Mouse (Mus musculus): ENCODE data around the gene Olfr857. TPM values are rescaled to one million over a fixed set of nuclear protein-coding genes. Genes with fewer than 3 reads are reported as not detected.
"Not testable (repeated sequence)": the region's sequence is repeated elsewhere in the genome, so short reads cannot be mapped to it uniquely, and the experiment has no call there.

Gene Olfr857
- not detected in 2 replicates for polyA plus RNA-seq (2014; fragmentation: Nextera tagmentation; extraction: Ambion mirVana)

- H3K36me3 ChIP-seq (ENCODE audit: control insufficient read depth, insufficient read depth, low read length) = no peaks in the 10 kb centered on the region
- H3K27ac ChIP-seq (ENCODE audit: low read depth, low read length) = no peak within 1 kb of the TSS
- H3K4me1 ChIP-seq (replicated peaks; ENCODE audit: control insufficient read depth, insufficient read depth, low read length) = no peaks in the 10 kb centered on the region
- no peak for DNase-seq (ENCODE audit: low spot score)
- no peak within 1 kb of the TSS for H3K9ac ChIP-seq (ENCODE audit: low read length)
- no peak for ATAC-seq (replicated peaks; ENCODE audit: low FRiP score)
- 88% methylated on average over 1 of the region's 1 CpGs for WGBS
- H3K4me3 ChIP-seq (ENCODE audit: low read depth, low read length) = no peak within 1 kb of the TSS
- H3K4me2 ChIP-seq (ENCODE audit: low read depth, low read length, severe bottlenecking) = no peak within 1 kb of the TSS
- H3K27me3 ChIP-seq (ENCODE audit: control insufficient read depth, insufficient read depth, low read length) = no peaks in the 10 kb centered on the region
- H3K9me3 ChIP-seq (ENCODE audit: control insufficient read depth, low read length) = no peaks in the 10 kb centered on the region
Observed at GRCm38 (mm10) chr9:19709133-19709532, at the start of gene Olfr857. Gene Olfr857 (plus strand): TSS chr9:19709433.

- WGBS = 84% methylated on average over 6 of the region's 6 CpGs
- Histone ChIP-seq H3K9ac (ENCODE audit: low read length) (no peak overlapping the region), H3K4me1 (replicated peaks; ENCODE audit: control insufficient read depth, insufficient read depth, low read length) (no peaks in the 10 kb centered on the region), H3K36me3 (ENCODE audit: control insufficient read depth, insufficient read depth, low read length) (no peaks in the 10 kb centered on the region), H3K4me2 (ENCODE audit: low read depth, low read length, severe bottlenecking) (no peak overlapping the region), H3K9me3 (ENCODE audit: control insufficient read depth, low read length) (no peaks in the 10 kb centered on the region), H3K4me3 (ENCODE audit: low read depth, low read length) (no peak overlapping the region), H3K27me3 (ENCODE audit: control insufficient read depth, insufficient read depth, low read length) (no peaks in the 10 kb centered on the region), H3K27ac (ENCODE audit: low read depth, low read length) (no peak overlapping the region)
- ATAC-seq (replicated peaks; ENCODE audit: low FRiP score) (no peak), DNase-seq (ENCODE audit: low spot score) (no peak)
Observed at GRCm38 (mm10) chr9:19690281-19690680, 19.0 kb upstream of the Olfr857 start.

DNA sequence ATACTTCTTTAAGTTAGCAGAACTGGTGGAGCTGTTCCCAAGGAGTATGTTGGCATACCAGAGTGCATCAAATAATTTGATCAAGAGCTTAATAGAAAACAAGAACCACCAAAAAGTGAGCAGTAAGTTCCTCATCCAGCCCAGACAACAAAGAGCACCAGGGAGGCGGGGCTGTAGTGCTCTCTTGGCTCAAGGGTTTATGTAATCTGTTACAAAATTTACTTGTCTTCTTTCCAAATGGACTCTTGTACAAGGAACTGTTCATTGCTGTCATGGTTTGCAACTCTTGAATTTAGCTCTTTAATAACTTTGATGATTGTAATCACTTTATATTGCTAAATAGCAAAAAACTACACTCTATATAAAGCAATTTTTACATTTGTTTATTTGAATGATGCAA is 17.8 kb upstream of the Olfr857 start:
- no peaks in the 10 kb centered on the region for H3K4me1 ChIP-seq (replicated peaks; ENCODE audit: control insufficient read depth, insufficient read depth, low read length)
- no peak overlapping the region for H3K27ac ChIP-seq (ENCODE audit: low read depth, low read length)
- 87% methylated on average over 1 of the region's 1 CpGs for WGBS
- no peak overlapping the region for H3K4me3 ChIP-seq (ENCODE audit: low read depth, low read length)
- H3K27me3 ChIP-seq (ENCODE audit: control insufficient read depth, insufficient read depth, low read length) = no peaks in the 10 kb centered on the region
- H3K9ac ChIP-seq (ENCODE audit: low read length) = no peak overlapping the region
- H3K9me3 ChIP-seq (ENCODE audit: control insufficient read depth, low read length) = no peaks in the 10 kb centered on the region
- H3K4me2 ChIP-seq (ENCODE audit: low read depth, low read length, severe bottlenecking) = no peak overlapping the region
- DNase-seq (ENCODE audit: low spot score) = no peak
- ATAC-seq (replicated peaks; ENCODE audit: low FRiP score) = no peak
- H3K36me3 ChIP-seq (ENCODE audit: control insufficient read depth, insufficient read depth, low read length) = no peaks in the 10 kb centered on the region

- no peaks in the 10 kb centered on the region for H3K4me1 ChIP-seq (replicated peaks; ENCODE audit: control insufficient read depth, insufficient read depth, low read length)
- H3K36me3 ChIP-seq (ENCODE audit: control insufficient read depth, insufficient read depth, low read length) = no peaks in the 10 kb centered on the region
- no peak overlapping the region for H3K4me2 ChIP-seq (ENCODE audit: low read depth, low read length, severe bottlenecking)
- no peak for ATAC-seq (replicated peaks; ENCODE audit: low FRiP score)
- H3K9ac ChIP-seq (ENCODE audit: low read length) = no peak overlapping the region
- H3K27ac ChIP-seq (ENCODE audit: low read depth, low read length) = no peak overlapping the region
- DNase-seq (ENCODE audit: low spot score) = no peak
- H3K9me3 ChIP-seq (ENCODE audit: control insufficient read depth, low read length) = no peaks in the 10 kb centered on the region
- 78% methylated on average over 2 of the region's 2 CpGs for WGBS
- H3K4me3 ChIP-seq (ENCODE audit: low read depth, low read length) = no peak overlapping the region
- H3K27me3 ChIP-seq (ENCODE audit: control insufficient read depth, insufficient read depth, low read length) = no peaks in the 10 kb centered on the region
Observed at GRCm38 (mm10) chr9:19692430-19692829, 16.8 kb upstream of the Olfr857 start.

DNA sequence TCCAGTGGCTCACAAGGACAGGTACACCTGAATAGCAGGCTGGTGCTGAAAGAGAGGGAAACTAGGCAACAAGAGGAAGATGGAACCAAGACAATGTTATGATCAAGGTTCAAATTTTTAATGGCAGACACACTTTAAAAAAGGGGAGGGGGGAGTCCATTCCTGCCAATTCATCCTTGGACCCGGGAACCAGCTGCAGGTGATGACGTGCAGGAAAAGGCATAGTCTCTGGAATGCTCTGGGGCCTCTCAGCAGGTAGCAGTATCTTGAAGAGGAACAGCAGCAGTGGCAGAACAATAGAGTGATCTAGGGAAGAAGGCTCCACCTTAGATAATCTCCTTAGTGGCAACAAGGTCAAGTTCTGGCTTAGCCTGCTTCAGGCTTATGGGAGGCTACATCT is 14.9 kb upstream of the Olfr857 start:
- not testable (repeated sequence) for H3K4me3 ChIP-seq (ENCODE audit: low read depth, low read length); H3K9ac ChIP-seq (ENCODE audit: low read length); H3K36me3 ChIP-seq (ENCODE audit: control insufficient read depth, insufficient read depth, low read length); DNase-seq (ENCODE audit: low spot score); H3K9me3 ChIP-seq (ENCODE audit: control insufficient read depth, low read length); H3K27ac ChIP-seq (ENCODE audit: low read depth, low read length); ATAC-seq (replicated peaks; ENCODE audit: low FRiP score); H3K4me1 ChIP-seq (replicated peaks; ENCODE audit: control insufficient read depth, insufficient read depth, low read length); H3K27me3 ChIP-seq (ENCODE audit: control insufficient read depth, insufficient read depth, low read length); H3K4me2 ChIP-seq (ENCODE audit: low read depth, low read length, severe bottlenecking)
- 43% methylated on average over 2 of the region's 2 CpGs for WGBS

DNA sequence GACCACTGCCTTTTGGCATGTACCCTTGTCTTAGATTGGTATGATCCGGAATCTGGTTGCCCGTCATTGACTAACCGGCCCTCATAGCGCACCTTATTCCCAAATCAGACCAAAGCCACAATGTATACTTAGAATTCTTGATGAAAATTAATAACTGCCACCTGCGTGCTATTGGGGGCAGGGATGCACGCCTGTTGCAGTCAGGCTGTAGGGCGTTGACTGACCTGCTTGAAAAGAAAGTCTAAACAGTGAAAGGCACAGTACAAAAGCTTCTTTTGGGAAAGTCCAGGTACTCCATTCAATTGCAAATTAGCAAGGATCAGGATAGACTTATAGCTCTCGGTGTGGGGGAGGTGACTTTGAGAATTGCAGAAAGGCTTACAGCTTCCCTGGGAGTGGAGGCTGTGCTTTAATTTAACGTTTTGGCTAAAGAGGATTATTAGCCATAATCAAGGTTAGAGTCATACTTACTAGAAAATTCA is 14.3 kb upstream of the Olfr857 start:
- not testable (repeated sequence) for H3K4me1 ChIP-seq (replicated peaks; ENCODE audit: control insufficient read depth, insufficient read depth, low read length); H3K9ac ChIP-seq (ENCODE audit: low read length); H3K36me3 ChIP-seq (ENCODE audit: control insufficient read depth, insufficient read depth, low read length); H3K4me2 ChIP-seq (ENCODE audit: low read depth, low read length, severe bottlenecking); ATAC-seq (replicated peaks; ENCODE audit: low FRiP score); H3K9me3 ChIP-seq (ENCODE audit: control insufficient read depth, low read length); H3K27ac ChIP-seq (ENCODE audit: low read depth, low read length); DNase-seq (ENCODE audit: low spot score); H3K27me3 ChIP-seq (ENCODE audit: control insufficient read depth, insufficient read depth, low read length); H3K4me3 ChIP-seq (ENCODE audit: low read depth, low read length)
- WGBS = 53% methylated on average over 9 of the region's 9 CpGs

DNA sequence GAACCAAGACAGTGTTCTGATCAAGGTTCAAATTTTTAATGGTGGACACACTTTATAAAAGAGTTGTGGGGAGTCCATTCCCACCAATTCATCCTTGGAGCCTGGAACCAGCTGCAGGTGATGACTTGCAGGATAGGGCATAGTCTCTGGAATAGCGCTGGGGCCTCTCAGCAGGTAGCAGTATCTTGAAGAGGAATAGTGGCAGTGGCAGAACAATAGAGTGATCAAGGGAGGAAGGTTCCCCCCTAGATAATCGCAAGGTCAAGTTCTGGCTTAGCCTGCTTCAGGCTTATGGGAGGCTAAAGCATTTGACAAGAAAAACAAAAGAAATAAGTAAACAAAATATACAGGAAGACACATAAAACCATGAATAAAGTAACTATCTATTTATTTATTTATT is 4.7 kb upstream of the Olfr857 start:
- H3K27ac ChIP-seq (ENCODE audit: low read depth, low read length); H3K4me2 ChIP-seq (ENCODE audit: low read depth, low read length, severe bottlenecking); H3K9me3 ChIP-seq (ENCODE audit: control insufficient read depth, low read length); H3K27me3 ChIP-seq (ENCODE audit: control insufficient read depth, insufficient read depth, low read length); DNase-seq (ENCODE audit: low spot score); H3K4me3 ChIP-seq (ENCODE audit: low read depth, low read length); H3K4me1 ChIP-seq (replicated peaks; ENCODE audit: control insufficient read depth, insufficient read depth, low read length); H3K9ac ChIP-seq (ENCODE audit: low read length); H3K36me3 ChIP-seq (ENCODE audit: control insufficient read depth, insufficient read depth, low read length); ATAC-seq (replicated peaks; ENCODE audit: low FRiP score): not testable (repeated sequence)
- 60% methylated on average over 2 of the region's 2 CpGs for WGBS

Other genes starting within 250 kb of the Olfr857 start
- not detected in 2 replicates for gene Olfr850, start 231.2 kb upstream of the Olfr857 start, polyA plus RNA-seq (2014; fragmentation: Nextera tagmentation; extraction: Ambion mirVana)
- not detected in 2 replicates for gene Olfr851, start 216.1 kb upstream of the Olfr857 start, polyA plus RNA-seq (2014; fragmentation: Nextera tagmentation; extraction: Ambion mirVana)
- gene Olfr853, start 168.4 kb upstream of the Olfr857 start, polyA plus RNA-seq (2014; fragmentation: Nextera tagmentation; extraction: Ambion mirVana) = not detected in 2 replicates
- gene Olfr854, start 142.1 kb upstream of the Olfr857 start, polyA plus RNA-seq (2014; fragmentation: Nextera tagmentation; extraction: Ambion mirVana) = not detected in 2 replicates
- gene Olfr855, start 126.8 kb upstream of the Olfr857 start, polyA plus RNA-seq (2014; fragmentation: Nextera tagmentation; extraction: Ambion mirVana) = not detected in 2 replicates
- gene Zfp317, start 87.3 kb upstream of the Olfr857 start, polyA plus RNA-seq (2014; fragmentation: Nextera tagmentation; extraction: Ambion mirVana) = 41.9 and 48.2 TPM in 2 replicates
- not detected in 2 replicates for gene Olfr58, start 70.8 kb downstream of the Olfr857 start, polyA plus RNA-seq (2014; fragmentation: Nextera tagmentation; extraction: Ambion mirVana)
- gene Olfr859, start 95.5 kb downstream of the Olfr857 start, polyA plus RNA-seq (2014; fragmentation: Nextera tagmentation; extraction: Ambion mirVana) = not detected in 2 replicates
- gene Olfr860, start 140.3 kb downstream of the Olfr857 start, polyA plus RNA-seq (2014; fragmentation: Nextera tagmentation; extraction: Ambion mirVana) = not detected in 2 replicates
- not detected in 2 replicates for gene Olfr862, start 178.6 kb downstream of the Olfr857 start, polyA plus RNA-seq (2014; fragmentation: Nextera tagmentation; extraction: Ambion mirVana)
- 0.16 and 0.29 TPM in 2 replicates for gene Olfr77, start 207.4 kb downstream of the Olfr857 start, polyA plus RNA-seq (2014; fragmentation: Nextera tagmentation; extraction: Ambion mirVana)

All from forebrain, embryonic 11.5 days (tissue).